Mouse (Mus musculus) lung, postnatal 0 days (tissue): ENCODE results near the gene Depdc5.

Source experiments
- CTCF ChIP-seq: IDR thresholded peaks from 2 replicates; pipeline ENCODE4 v1.5.1; 2016; ENCODE audit warnings: antibody characterized with exemption, mild to moderate bottlenecking
- EP300 ChIP-seq: IDR thresholded peaks from 2 replicates; pipeline ENCODE4 v1.6.1; 2016; ENCODE audit warnings: antibody characterized with exemption, mild to moderate bottlenecking, control low read depth

DNA sequence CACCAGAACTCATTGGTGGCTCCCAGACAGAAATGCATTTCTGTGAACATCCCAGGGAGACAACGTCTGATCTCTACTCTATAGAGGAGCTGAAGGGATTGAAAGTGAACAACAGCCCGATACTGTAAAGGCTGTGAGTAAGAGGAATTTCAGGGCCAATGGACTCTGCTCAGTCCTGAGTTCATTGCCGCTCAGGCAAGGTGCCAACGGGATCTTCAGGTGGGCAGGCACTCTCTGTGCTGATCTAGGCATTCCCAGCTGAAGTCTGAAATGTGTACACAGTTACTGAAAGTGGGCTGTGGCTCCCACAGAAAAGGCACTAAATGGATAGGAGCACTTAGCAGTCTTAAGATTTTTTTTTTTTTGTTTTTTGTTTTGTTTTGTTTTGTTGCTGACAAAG is 135.3 kb downstream of the Depdc5 start:
- no peak for TF ChIP-seq EP300
- TF ChIP-seq CTCF = no peak
